Mouse (Mus musculus) neural tube, embryonic 12.5 days (tissue): Measurements from ENCODE around the gene Slc5a5. TPM values are rescaled to one million over a fixed set of nuclear protein-coding genes. Genes with fewer than 3 reads are reported as not detected.

Experiments used
- ATAC-seq: fragments of 200-750 bp; cut with Nextera tagmentation; 2 replicates; pipeline ENCODE4 v1.8.0; 2017; ENCODE audit warnings: low read depth, mild to moderate bottlenecking, moderate TSS enrichment, moderate library complexity; ENCODE audit not compliant: low FRiP score
- H3K27ac ChIP-seq: fragments of 300-500 bp; sonication (generic); 2 replicates; pipeline ENCODE4 v1.5.1; 2016
- H3K27me3 ChIP-seq: fragments of 300-500 bp; sonication (generic); replicated peaks from 2 replicates; pipeline ENCODE4 v1.6.1; 2016; ENCODE audit warnings: mild to moderate bottlenecking
- H3K36me3 ChIP-seq: fragments of 300-500 bp; sonication (generic); 2 replicates; pipeline ENCODE4 v1.6.1; 2016; ENCODE audit warnings: mild to moderate bottlenecking
- H3K4me1 ChIP-seq: fragments of 300-500 bp; sonication (generic); 2 replicates; pipeline ENCODE4 v1.6.1; 2016
- H3K4me2 ChIP-seq: fragments of 300-500 bp; sonication (generic); replicated peaks from 2 replicates; pipeline ENCODE4 v1.6.1; 2016; ENCODE audit warnings: mild to moderate bottlenecking
- H3K4me3 ChIP-seq: fragments of 300-500 bp; sonication (generic); 2 replicates; pipeline ENCODE4 v1.5.1; 2016
- H3K9ac ChIP-seq: fragments of 300-500 bp; sonication (generic); 2 replicates; pipeline ENCODE4 v1.6.1; 2016; ENCODE audit warnings: mild to moderate bottlenecking
- H3K9me3 ChIP-seq: fragments of 300-500 bp; sonication (generic); 2 replicates; pipeline ENCODE4 v1.6.1; 2016; ENCODE audit warnings: mild to moderate bottlenecking
- WGBS: fragments of 180-500 bp; shearing (Covaris S2); methylation state at CpG from one replicate; pipeline ENCODE4 v1.1.7; 2016; 5-methylcytosine and 5-hydroxymethylcytosine counted together
- polyA plus RNA-seq: library from polyadenylated mRNA; unstranded; fragments of >200 nt; fragmentation: Nextera tagmentation; extraction: Ambion mirVana; gene quantifications from 2 replicates; pipeline ENCODE4 v1.2.1, GENCODE M21; 2016

The Slc5a5 gene
- polyA plus RNA-seq, 1 experiment from 2014 or later, result 1.5 TPM

- no peak for ATAC-seq
- no peaks in the 10 kb centered on the region for H3K4me1 ChIP-seq
- WGBS, result 94% methylated on average over 17 of the region's 17 CpGs
- no peak overlapping the region for H3K9ac ChIP-seq
- no peak overlapping the region for H3K4me2 ChIP-seq
- no peak overlapping the region for H3K27ac ChIP-seq
- peaks cover 87% of the 10 kb centered on the region for H3K36me3 ChIP-seq
- H3K4me3 ChIP-seq, result no peak overlapping the region
- no peaks in the 10 kb centered on the region for H3K27me3 ChIP-seq
- H3K9me3 ChIP-seq, result no peaks in the 10 kb centered on the region
Observed at GRCm38 (mm10) chr8:70914704-70915103, 22.1 kb upstream of the Slc5a5 start.

DNA sequence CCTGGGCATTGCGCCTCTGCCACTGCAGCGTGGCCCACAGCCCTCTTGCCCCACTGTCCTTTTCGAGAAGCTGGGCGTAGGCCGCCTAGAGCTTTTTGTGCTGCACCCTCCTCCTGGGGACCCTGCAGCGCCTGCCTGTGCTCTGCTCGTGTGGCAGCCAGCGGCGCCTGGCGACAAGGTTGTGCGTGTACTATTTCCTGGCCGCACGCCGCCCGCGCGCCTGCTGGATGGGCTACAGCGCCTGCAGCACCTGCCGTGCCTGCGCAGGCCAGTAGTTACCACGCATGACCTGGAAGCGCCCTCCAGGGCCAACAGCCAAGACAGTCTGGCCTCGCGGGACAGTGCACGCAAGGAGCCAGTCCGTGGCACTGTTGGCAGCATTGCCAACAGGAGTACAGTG is 21.0 kb upstream of the Slc5a5 start:
- no peaks in the 10 kb centered on the region for H3K9me3 ChIP-seq
- no peaks in the 10 kb centered on the region for H3K4me1 ChIP-seq
- ATAC-seq, result no peak
- H3K27ac ChIP-seq, result no peak overlapping the region
- no peak overlapping the region for H3K4me2 ChIP-seq
- no peaks in the 10 kb centered on the region for H3K27me3 ChIP-seq
- no peak overlapping the region for H3K4me3 ChIP-seq
- H3K36me3 ChIP-seq, result peaks cover 84% of the 10 kb centered on the region
- WGBS, result 96% methylated on average over 26 of the region's 26 CpGs
- no peak overlapping the region for H3K9ac ChIP-seq

DNA sequence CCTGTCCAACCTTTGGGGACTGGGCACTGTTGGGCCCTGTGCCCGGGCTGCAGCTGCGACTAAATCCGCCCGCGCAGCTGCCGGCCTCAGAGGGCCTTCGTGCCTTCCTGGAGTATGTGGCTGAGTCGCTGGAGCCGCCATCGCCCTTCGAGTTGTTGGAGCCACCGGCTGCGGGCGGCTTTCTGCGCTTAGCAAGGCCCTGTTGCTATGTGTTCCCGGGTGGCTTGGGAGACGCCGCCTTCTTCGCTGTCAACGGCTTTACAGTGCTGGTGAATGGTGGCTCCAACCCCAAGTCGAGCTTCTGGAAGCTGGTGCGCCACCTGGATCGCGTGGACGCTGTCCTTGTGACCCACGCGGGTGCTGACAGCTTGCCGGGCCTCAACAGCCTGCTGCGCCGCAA is 20.4 kb upstream of the Slc5a5 start:
- Histone ChIP-seq H3K27me3 (no peaks in the 10 kb centered on the region), H3K4me1 (no peaks in the 10 kb centered on the region), H3K36me3 (peaks cover 80% of the 10 kb centered on the region), H3K4me3 (no peak overlapping the region), H3K4me2 (no peak overlapping the region), H3K9ac (no peak overlapping the region), H3K9me3 (no peaks in the 10 kb centered on the region), H3K27ac (no peak overlapping the region)
- ATAC-seq, result no peak
- WGBS, result 94% methylated on average over 30 of the region's 30 CpGs

DNA sequence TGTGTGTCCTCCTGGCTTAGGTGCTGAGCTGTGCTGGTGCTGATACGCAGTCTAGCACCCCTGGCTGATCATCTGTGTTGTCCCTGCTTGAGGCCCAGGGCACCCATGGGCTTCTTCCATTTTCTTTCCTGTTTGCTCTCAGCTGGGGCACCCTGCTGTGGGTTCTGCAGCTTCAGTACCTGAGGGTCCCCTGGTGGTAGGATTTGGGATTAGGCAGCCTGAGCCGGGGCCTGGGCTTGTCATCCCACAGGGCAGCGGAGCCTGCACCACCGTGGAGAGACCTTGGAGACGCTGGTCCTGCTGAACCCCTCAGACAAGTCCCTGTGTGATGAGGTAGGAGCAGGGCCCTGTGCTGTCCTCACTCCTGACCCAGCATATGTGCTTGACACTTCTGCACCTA is 19.0 kb upstream of the Slc5a5 start:
- Histone ChIP-seq H3K9ac (no peak overlapping the region), H3K4me3 (no peak overlapping the region), H3K9me3 (no peaks in the 10 kb centered on the region), H3K4me1 (peaks cover 5% of the 10 kb centered on the region), H3K27ac (no peak overlapping the region), H3K36me3 (peaks cover 66% of the 10 kb centered on the region), H3K27me3 (no peaks in the 10 kb centered on the region), H3K4me2 (no peak overlapping the region)
- 90% methylated on average over 5 of the region's 5 CpGs for WGBS
- ATAC-seq, result no peak

DNA sequence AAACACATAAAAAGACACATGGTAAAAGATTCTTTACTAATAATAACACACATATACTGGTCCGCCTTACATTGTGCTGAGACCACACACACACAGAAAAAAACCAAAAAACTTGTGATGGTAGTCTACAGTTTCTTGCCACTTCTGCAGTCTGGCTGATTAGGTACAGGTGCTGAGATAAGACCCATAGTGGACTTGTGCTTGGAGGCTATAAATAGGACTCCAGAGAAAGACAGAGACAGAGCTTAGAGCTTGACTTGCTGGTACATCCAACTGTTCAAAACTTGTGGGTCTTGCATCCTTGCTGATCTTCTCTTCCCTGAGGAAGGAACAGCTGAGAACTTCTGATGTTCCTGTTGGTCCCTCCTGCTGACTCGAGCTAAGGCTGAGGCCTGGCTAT is 15.0 kb upstream of the Slc5a5 start:
- Histone ChIP-seq H3K4me2 (no peak overlapping the region), H3K27ac (no peak overlapping the region), H3K4me3 (no peak overlapping the region), H3K9ac (no peak overlapping the region), H3K4me1 (peaks cover 13% of the 10 kb centered on the region), H3K36me3 (peaks cover 25% of the 10 kb centered on the region), H3K9me3 (no peaks in the 10 kb centered on the region), H3K27me3 (peaks cover 7% of the 10 kb centered on the region; the same call in 1 of the 2 replicates)
- no peak for ATAC-seq
- 93% methylated on average over 2 of the region's 2 CpGs for WGBS

DNA sequence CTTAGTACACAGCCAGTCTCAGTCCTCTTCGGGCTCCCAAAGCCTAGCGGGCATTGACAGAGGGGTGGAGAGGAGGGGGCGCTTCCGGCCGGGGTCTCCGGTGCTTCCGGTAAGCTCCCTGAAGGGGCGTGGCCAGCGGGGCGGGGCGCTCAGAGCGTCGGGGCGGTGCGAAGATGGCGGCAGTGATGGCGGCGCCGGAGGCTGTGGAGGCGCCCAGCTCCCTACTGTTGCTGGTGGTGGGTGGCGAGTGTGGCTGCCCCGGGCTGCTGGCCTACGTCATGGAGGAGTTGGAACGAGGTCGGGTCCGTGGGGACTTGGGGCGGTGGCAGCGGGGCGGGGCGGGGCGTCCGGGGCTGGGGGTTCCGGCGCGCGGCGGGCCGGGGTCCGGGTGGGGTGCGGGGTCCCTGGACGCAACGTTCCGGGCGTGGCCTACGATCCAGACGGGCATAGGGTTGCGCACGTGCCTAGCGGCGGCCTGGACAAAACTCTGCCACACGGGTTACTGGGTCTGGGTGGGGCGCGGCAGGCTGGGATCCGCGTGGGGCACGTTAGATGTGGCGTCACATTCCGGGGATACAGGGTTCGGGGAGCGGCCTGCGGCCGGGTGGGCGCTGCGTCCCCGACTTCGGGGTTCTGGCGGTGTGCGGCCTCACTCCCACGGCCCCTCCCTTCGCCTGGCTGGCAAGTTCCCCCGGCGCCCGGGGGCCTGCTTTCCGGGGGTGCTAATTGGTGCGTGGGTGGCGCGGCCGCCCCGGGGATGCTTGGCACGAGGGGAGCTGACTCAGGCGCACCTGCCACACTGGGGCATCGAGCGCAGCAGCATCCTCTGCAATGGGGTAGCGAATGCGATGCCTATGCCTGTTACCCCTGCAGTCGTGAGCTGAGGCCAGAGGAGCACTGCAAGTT is 13.5 kb upstream of the Slc5a5 start, which contains the start of gene Map1s:
Gene Map1s (plus strand): TSS at position 102 of the 906 bp plus-strand sequence.
- Histone ChIP-seq H3K9me3 (no peaks in the 10 kb centered on the region), H3K4me1 (peaks cover 13% of the 10 kb centered on the region), H3K9ac (peak within 1 kb of the TSS; percentile 92), H3K27ac (peak within 1 kb of the TSS; percentile 74), H3K4me2 (peak within 1 kb of the TSS; percentile 97), H3K27me3 (peaks cover 7% of the 10 kb centered on the region; the same call in 1 of the 2 replicates), H3K36me3 (peaks cover 11% of the 10 kb centered on the region), H3K4me3 (peak within 1 kb of the TSS; percentile 91)
- peak; percentile 95 for ATAC-seq
- WGBS, result under 1% methylated on average over 86 of the region's 86 CpGs

DNA sequence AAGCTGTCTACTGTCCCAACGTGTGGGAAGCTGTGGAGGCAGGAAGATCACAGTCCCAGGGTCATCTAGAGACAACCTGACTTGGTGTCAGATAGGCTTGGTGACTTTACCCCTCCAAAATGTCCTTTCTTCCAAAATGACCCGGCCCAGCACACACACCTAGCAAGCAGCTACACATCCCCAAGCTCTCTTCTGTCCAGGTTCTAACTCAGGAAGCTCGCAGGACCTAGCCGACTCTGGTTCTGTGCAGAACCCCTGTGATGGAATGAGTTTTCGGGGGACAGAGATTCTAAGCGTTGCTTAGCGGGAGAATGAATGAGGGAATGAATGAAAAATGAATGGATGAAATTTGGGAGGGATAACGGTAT is 12.9 kb upstream of the Slc5a5 start:
- Histone ChIP-seq H3K27me3 (peaks cover 7% of the 10 kb centered on the region; the same call in 1 of the 2 replicates), H3K27ac (peak overlapping the region; percentile 74; the same call in 1 of the 2 replicates), H3K36me3 (peaks cover 5% of the 10 kb centered on the region; the same call in 1 of the 2 replicates), H3K9ac (peak overlapping the region; percentile 92), H3K4me2 (peak overlapping the region; percentile 97), H3K4me1 (peaks cover 13% of the 10 kb centered on the region), H3K4me3 (peak overlapping the region; percentile 91), H3K9me3 (no peaks in the 10 kb centered on the region)
- 21% methylated on average over 8 of the region's 8 CpGs for WGBS
- ATAC-seq, result peak; percentile 45

DNA sequence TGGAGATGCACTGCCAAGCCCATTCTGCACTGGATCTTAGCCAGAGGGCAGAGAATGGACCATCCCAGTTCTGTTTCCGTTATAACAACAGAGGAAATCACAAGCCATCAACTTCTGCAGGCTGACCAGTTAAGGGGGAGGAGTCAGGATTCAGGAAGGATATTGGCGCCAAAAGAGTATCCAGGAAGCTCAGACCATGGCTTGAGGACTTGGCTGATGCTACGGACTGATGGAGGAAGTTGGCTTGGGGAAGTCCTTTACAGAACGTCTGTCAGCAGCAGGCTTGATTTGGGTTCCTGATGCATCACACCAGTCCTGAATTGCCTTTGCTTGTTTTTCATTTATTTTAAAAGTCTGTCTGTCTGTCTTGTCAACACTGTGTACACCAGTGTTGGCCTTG is 12.0 kb upstream of the Slc5a5 start:
- Histone ChIP-seq H3K4me2 (no peak overlapping the region), H3K36me3 (peaks cover 4% of the 10 kb centered on the region; the same call in 1 of the 2 replicates), H3K9me3 (no peaks in the 10 kb centered on the region), H3K9ac (no peak overlapping the region), H3K4me3 (no peak overlapping the region), H3K27me3 (peaks cover 7% of the 10 kb centered on the region; the same call in 1 of the 2 replicates), H3K27ac (no peak overlapping the region), H3K4me1 (peaks cover 13% of the 10 kb centered on the region)
- ATAC-seq, result no peak
- WGBS, result 77% methylated on average over 4 of the region's 4 CpGs

DNA sequence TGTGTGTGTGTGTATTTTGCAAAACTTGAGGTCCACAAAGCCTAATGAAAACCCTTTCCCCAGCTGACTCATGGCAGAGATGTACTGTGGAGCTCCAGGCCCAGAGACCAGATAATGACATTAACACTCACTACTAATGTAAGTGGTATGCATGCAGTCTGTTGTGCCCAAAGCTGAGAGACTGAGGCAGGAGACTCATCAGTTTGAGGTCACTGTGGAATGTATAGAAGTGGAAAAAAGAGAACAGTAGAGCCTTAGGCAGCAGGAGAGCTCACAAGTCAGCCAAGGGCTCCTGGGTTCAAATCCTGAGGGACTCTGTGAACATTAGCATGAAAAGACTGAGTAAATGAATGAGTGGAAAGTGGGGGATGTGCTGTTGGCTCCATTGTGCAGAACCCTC is 11.0 kb upstream of the Slc5a5 start:
- H3K4me1 ChIP-seq, result peaks cover 13% of the 10 kb centered on the region
- no peak overlapping the region for H3K9ac ChIP-seq
- no peak overlapping the region for H3K27ac ChIP-seq
- no peak overlapping the region for H3K4me2 ChIP-seq
- no peak overlapping the region for H3K4me3 ChIP-seq
- no peak for ATAC-seq
- no peaks in the 10 kb centered on the region for H3K36me3 ChIP-seq
- H3K9me3 ChIP-seq, result no peaks in the 10 kb centered on the region
- peaks cover 7% of the 10 kb centered on the region; the same call in 1 of the 2 replicates for H3K27me3 ChIP-seq

- 47% methylated on average over 4 of the region's 4 CpGs for WGBS
- Histone ChIP-seq H3K4me3 (no peak overlapping the region), H3K27ac (no peak overlapping the region), H3K9me3 (no peaks in the 10 kb centered on the region), H3K27me3 (peaks cover 7% of the 10 kb centered on the region; the same call in 1 of the 2 replicates), H3K9ac (no peak overlapping the region), H3K4me2 (no peak overlapping the region), H3K4me1 (peaks cover 17% of the 10 kb centered on the region), H3K36me3 (no peaks in the 10 kb centered on the region)
- no peak for ATAC-seq
Observed at GRCm38 (mm10) chr8:70903112-70903511, 10.6 kb upstream of the Slc5a5 start.

DNA sequence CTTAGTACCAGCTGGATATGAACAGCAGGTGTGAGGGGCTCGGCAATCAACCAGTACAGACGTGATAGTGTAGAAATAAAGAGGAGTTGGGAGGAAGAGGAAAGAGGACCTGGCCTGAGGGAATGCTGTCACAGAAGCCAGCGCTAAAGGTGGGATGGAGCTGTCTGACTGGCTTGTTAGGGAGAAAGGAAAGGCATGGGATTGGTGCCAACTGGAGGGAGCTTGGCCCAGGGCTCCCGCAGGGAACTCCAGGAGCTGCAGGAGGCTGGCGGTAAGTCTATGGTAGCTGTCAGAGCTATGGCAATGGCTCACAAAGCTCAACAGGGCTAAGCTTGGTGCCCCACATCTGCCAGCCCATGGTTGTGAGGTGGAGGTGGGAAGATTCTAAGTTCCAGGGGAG is 9.7 kb upstream of the Slc5a5 start:
- ATAC-seq, result no peak
- H3K27me3 ChIP-seq, result peaks cover 7% of the 10 kb centered on the region; the same call in 1 of the 2 replicates
- no peaks in the 10 kb centered on the region for H3K36me3 ChIP-seq
- H3K9ac ChIP-seq, result no peak overlapping the region
- H3K4me1 ChIP-seq, result peaks cover 18% of the 10 kb centered on the region
- H3K27ac ChIP-seq, result no peak overlapping the region
- no peaks in the 10 kb centered on the region for H3K9me3 ChIP-seq
- no peak overlapping the region for H3K4me2 ChIP-seq
- no peak overlapping the region for H3K4me3 ChIP-seq
- WGBS, result 40% methylated on average over 5 of the region's 5 CpGs

DNA sequence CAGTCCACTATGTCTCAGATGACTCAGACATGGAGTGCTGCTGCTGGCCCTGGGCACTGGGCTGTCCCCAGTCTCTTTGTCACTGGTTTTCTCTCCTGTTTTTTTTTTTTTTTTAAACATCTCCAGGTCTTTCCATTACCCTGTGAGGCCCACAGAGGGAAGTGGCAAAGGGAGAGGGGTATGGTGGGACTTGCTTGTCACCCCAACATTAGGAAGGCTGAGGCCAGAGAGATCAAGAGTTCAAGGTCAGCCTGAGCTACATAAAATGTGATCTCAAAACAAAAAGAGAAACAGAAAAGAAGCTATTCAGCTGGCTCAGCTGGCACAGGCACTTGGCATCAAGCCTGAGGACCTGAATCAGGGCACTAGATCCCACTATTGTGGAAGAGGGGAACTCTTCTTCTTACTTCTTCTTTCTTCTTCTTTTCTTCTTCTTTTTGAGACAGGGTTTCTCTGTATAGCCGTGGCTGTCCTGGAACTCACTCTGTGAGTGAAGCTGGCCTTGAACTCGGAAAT is 8.4 kb upstream of the Slc5a5 start:
- no peaks in the 10 kb centered on the region for H3K36me3 ChIP-seq
- H3K4me1 ChIP-seq, result peaks cover 17% of the 10 kb centered on the region
- H3K4me3 ChIP-seq, result no peak overlapping the region
- no peak overlapping the region for H3K4me2 ChIP-seq
- no peaks in the 10 kb centered on the region for H3K9me3 ChIP-seq
- H3K9ac ChIP-seq, result no peak overlapping the region
- ATAC-seq, result no peak
- peaks cover 7% of the 10 kb centered on the region; the same call in 1 of the 2 replicates for H3K27me3 ChIP-seq
- no peak overlapping the region for H3K27ac ChIP-seq
- 79% methylated on average over 2 of the region's 2 CpGs for WGBS
